Mouse (Mus musculus): ENCODE measurements around the gene Adat1.
A peak's percentile ranks its signal among the peaks of the same experiment; 100 is the strongest.

- TF ChIP-seq CTCF (IDR thresholded peaks at IDR 0.05; ENCODE audit: borderline replicate concordance, insufficient read depth, low read length), result peak; percentile 77
- no peak for TF ChIP-seq POLR2A (IDR thresholded peaks at IDR 0.05; ENCODE audit: low read depth, low read length)
These were observed 2.2 kb downstream of the Adat1 start for GRCm38 (mm10) chr8:111989911-111990310.
